ENCODE assay signal across 15 mouse cellular contexts in genomic region chr19:32237685-32238084, GRCm38 (mm10).
DNase-seq lines count a peak whose midpoint lies in the region; ATAC-seq and TF ChIP-seq lines count a peak whose summit lies in the region.
"Had no signal": no experiment of that assay in that cellular context is flagged by ENCODE, and none has a peak within 500 bp of the region (broad histone marks: within the 10 kb centered on the region; RNA-seq: fewer than 3 reads in every experiment).

No protein-coding gene starts in this region.

- H3K9ac ChIP-seq in heart, embryonic 12.5 days, result no peak overlapping the region
- no peak overlapping the region for H3K9ac ChIP-seq in midbrain, embryonic 16.5 days (ENCODE audit: low read depth, low read length)
- H3K9ac ChIP-seq: lung, embryonic 15.5 days; midbrain, embryonic 12.5 days had no signal

- H3K4me1 ChIP-seq in heart, embryonic 12.5 days (replicated peaks), result peaks cover 40% of the 10 kb centered on the region
- peaks cover 43% of the 10 kb centered on the region for H3K4me1 ChIP-seq in spleen, adult 2 months (ENCODE audit: control insufficient read depth, insufficient read depth, insufficient read length)
- H3K4me1 ChIP-seq in limb, embryonic 10.5 days, result peaks cover 54% of the 10 kb centered on the region
- H3K4me1 ChIP-seq in midbrain, embryonic 16.5 days (ENCODE audit: control insufficient read depth, insufficient read depth, low read length), result no peaks in the 10 kb centered on the region
- H3K4me1 ChIP-seq: midbrain, embryonic 12.5 days had no signal

- TF ChIP-seq POLR2A in spleen, adult 2 months (IDR thresholded peaks at IDR 0.05; ENCODE audit: low read depth, low read length), result no peak

- no peaks in the 10 kb centered on the region for H3K36me3 ChIP-seq in heart, embryonic 12.5 days
- no peaks in the 10 kb centered on the region for H3K36me3 ChIP-seq in spleen, adult 2 months (ENCODE audit: control insufficient read depth, insufficient read depth, low read length)
- H3K36me3 ChIP-seq in limb, embryonic 10.5 days, result no peaks in the 10 kb centered on the region
- H3K36me3 ChIP-seq in midbrain, embryonic 16.5 days (ENCODE audit: control insufficient read depth, insufficient read depth, low read length), result no peaks in the 10 kb centered on the region
- H3K36me3 ChIP-seq: lung, embryonic 15.5 days; midbrain, embryonic 12.5 days had no signal

- H3K27ac ChIP-seq in heart, embryonic 12.5 days (ENCODE audit: poor library complexity, severe bottlenecking), result 0 out of 2 replicates have a peak overlapping the region, but pooled peaks have one; percentile 23
- peak overlapping the region; percentile 78 for H3K27ac ChIP-seq in spleen, adult 2 months (ENCODE audit: insufficient read depth, low read length)
- peak overlapping the region; percentile 58; the same call in 1 of the 2 replicates for H3K27ac ChIP-seq in limb, embryonic 10.5 days
- H3K27ac ChIP-seq in midbrain, embryonic 16.5 days (ENCODE audit: low read length), result no peak overlapping the region
- H3K27ac ChIP-seq: hindbrain, postnatal 0 days; lung, embryonic 15.5 days; midbrain, embryonic 12.5 days had no signal

- no peak for ATAC-seq in heart, embryonic 12.5 days (ENCODE audit: insufficient number of reproducible peaks, low FRiP score)
- no peak for ATAC-seq in midbrain, embryonic 16.5 days
- ATAC-seq: hindbrain, postnatal 0 days had no signal

- no peaks in the 10 kb centered on the region for H3K9me3 ChIP-seq in heart, embryonic 12.5 days (replicated peaks)
- no peaks in the 10 kb centered on the region for H3K9me3 ChIP-seq in limb, embryonic 10.5 days (replicated peaks)
- H3K9me3 ChIP-seq in midbrain, embryonic 16.5 days (replicated peaks; ENCODE audit: control insufficient read depth, low read length, poor library complexity, severe bottlenecking), result no peaks in the 10 kb centered on the region
- H3K9me3 ChIP-seq: lung, embryonic 15.5 days; midbrain, embryonic 12.5 days had no signal

- H3K4me3 ChIP-seq in heart, embryonic 12.5 days, result no peak overlapping the region
- H3K4me3 ChIP-seq in spleen, adult 2 months (ENCODE audit: extremely low read depth, insufficient read depth, insufficient read length), result peak overlapping the region; percentile 48
- H3K4me3 ChIP-seq in limb, embryonic 10.5 days, result no peak overlapping the region
- no peak overlapping the region for H3K4me3 ChIP-seq in midbrain, embryonic 16.5 days (ENCODE audit: low read depth, low read length)
- H3K4me3 ChIP-seq: lung, embryonic 15.5 days; midbrain, embryonic 12.5 days had no signal

- no peaks in the 10 kb centered on the region for H3K27me3 ChIP-seq in heart, embryonic 12.5 days (replicated peaks)
- H3K27me3 ChIP-seq in spleen, adult 2 months (ENCODE audit: control insufficient read depth, insufficient read depth, low read length), result no peaks in the 10 kb centered on the region
- no peaks in the 10 kb centered on the region for H3K27me3 ChIP-seq in limb, embryonic 10.5 days (ENCODE audit: low read depth, poor library complexity, severe bottlenecking)
- no peaks in the 10 kb centered on the region for H3K27me3 ChIP-seq in midbrain, embryonic 16.5 days (ENCODE audit: control insufficient read depth, insufficient read depth, low read depth, low read length)
- H3K27me3 ChIP-seq: lung, embryonic 15.5 days; midbrain, embryonic 12.5 days had no signal

- no peak for TF ChIP-seq CTCF in spleen, adult 2 months (IDR thresholded peaks at IDR 0.05; ENCODE audit: extremely low read depth, insufficient read depth, insufficient read length, insufficient replicate concordance)

- H3K4me2 ChIP-seq in heart, embryonic 12.5 days, result no peak overlapping the region
- no peak overlapping the region for H3K4me2 ChIP-seq in midbrain, embryonic 16.5 days (ENCODE audit: low read length)
- H3K4me2 ChIP-seq: lung, embryonic 15.5 days; midbrain, embryonic 12.5 days had no signal

- 54% methylated on average over 5 of the region's 5 CpGs for WGBS in heart, embryonic 12.5 days
- 32% methylated on average over 5 of the region's 5 CpGs for WGBS in spleen, adult 2 months
- WGBS in limb, embryonic 10.5 days, result 43% methylated on average over 5 of the region's 5 CpGs
- 63% methylated on average over 5 of the region's 5 CpGs for WGBS in midbrain, embryonic 16.5 days

- no peak for DNase-seq in heart, adult 8-10 months (ENCODE audit: low spot score)
- peak in 1 of 2 experiments; percentile 38 for DNase-seq in spleen, adult 2 months (ENCODE audit: low read depth in 1 of 2, low spot score in 2 of 2)
- no peak for DNase-seq in spleen, adult 12 weeks (ENCODE audit: low spot score)
- no peak for DNase-seq in limb, embryonic 10.5 days (ENCODE audit: low spot score)
- no peak for DNase-seq in urinary bladder, postnatal 4 days (ENCODE audit: low spot score in 2 of 2)
- no peak for DNase-seq in adrenal gland, adult (ENCODE audit: inconsistent age in 2 of 2, low spot score in 1 of 2)
- DNase-seq: cerebellum, postnatal 36 days; heart, postnatal 14 days; retina, postnatal 1 day; spleen, adult 18-20 months had no signal
